In genomic region chr9:124108356-124109127, GRCm38 (mm10) we compare ENCODE assay signal across 23 mouse cellular contexts. TPM values are rescaled to one million over a fixed set of nuclear protein-coding genes. Genes with fewer than 3 reads are reported as not detected.
DNase-seq lines count a peak whose midpoint lies in the region; ATAC-seq and TF ChIP-seq lines count a peak whose summit lies in the region.
"Had no signal": no experiment of that assay in that cellular context is flagged by ENCODE, and none has a peak within 500 bp of the region (broad histone marks: within the 10 kb centered on the region; RNA-seq: fewer than 3 reads in every experiment).

No protein-coding gene starts in this region.

- H3K79me2 ChIP-seq in CH12.LX (replicated peaks; ENCODE audit: control insufficient read depth, extremely low read depth, insufficient read depth, poor library complexity, severe bottlenecking) (no peaks in the 10 kb centered on the region), myocyte (ENCODE audit: control insufficient read depth, insufficient read depth) (no peaks in the 10 kb centered on the region)

- H3K9me3 ChIP-seq in liver, embryonic 14.5 days (ENCODE audit: control insufficient read depth, low read length): no peaks in the 10 kb centered on the region
- H3K9me3 ChIP-seq in liver, embryonic 12.5 days (replicated peaks): no peaks in the 10 kb centered on the region
- H3K9me3 ChIP-seq in CH12.LX (replicated peaks; ENCODE audit: low read length): no peaks in the 10 kb centered on the region
- H3K9me3 ChIP-seq in midbrain, embryonic 10.5 days (replicated peaks): no peaks in the 10 kb centered on the region
- no peaks in the 10 kb centered on the region for H3K9me3 ChIP-seq in forebrain, embryonic 16.5 days (ENCODE audit: control insufficient read depth, low read length)
- H3K9me3 ChIP-seq: embryonic facial prominence, embryonic 15.5 days; forebrain, embryonic 10.5 days; heart, embryonic 12.5 days; hindbrain, embryonic 12.5 days had no signal

- H3K27ac ChIP-seq in liver, embryonic 14.5 days: no peak overlapping the region
- H3K27ac ChIP-seq in liver, embryonic 12.5 days: no peak overlapping the region
- no peak overlapping the region for H3K27ac ChIP-seq in CH12.LX (ENCODE audit: insufficient read depth, low read depth)
- no peak overlapping the region for H3K27ac ChIP-seq in midbrain, embryonic 10.5 days (replicated peaks)
- no peak overlapping the region for H3K27ac ChIP-seq in forebrain, embryonic 16.5 days (ENCODE audit: low read length)
- H3K27ac ChIP-seq: embryonic facial prominence, embryonic 15.5 days; forebrain, embryonic 10.5 days; heart, adult 2 months; hindbrain, embryonic 12.5 days had no signal

- no peak overlapping the region for H3K4me3 ChIP-seq in liver, embryonic 14.5 days (ENCODE audit: insufficient read depth in 1 of 2, low read depth in 2 of 2, low read length in 2 of 2)
- no peak overlapping the region for H3K4me3 ChIP-seq in liver, embryonic 12.5 days
- H3K4me3 ChIP-seq in CH12.LX (replicated peaks in 1 of 3; ENCODE audit: low read depth in 2 of 3, low read length in 2 of 3, poor library complexity in 1 of 3) (no peak overlapping the region), myocyte (no peak overlapping the region)
- H3K4me3 ChIP-seq in midbrain, embryonic 10.5 days: no peak overlapping the region
- no peak overlapping the region for H3K4me3 ChIP-seq in forebrain, embryonic 16.5 days (replicated peaks; ENCODE audit: low read length)
- H3K4me3 ChIP-seq: embryonic facial prominence, embryonic 15.5 days; erythroblast, embryonic 14.5 days; forebrain, embryonic 10.5 days; heart, adult 2 months; heart, embryonic 12.5 days; hindbrain, embryonic 12.5 days had no signal

- H3K27me3 ChIP-seq in liver, embryonic 14.5 days (ENCODE audit: control insufficient read depth, insufficient read depth, low read length): no peaks in the 10 kb centered on the region
- no peaks in the 10 kb centered on the region for H3K27me3 ChIP-seq in liver, embryonic 12.5 days (replicated peaks)
- no peaks in the 10 kb centered on the region for H3K27me3 ChIP-seq in CH12.LX (replicated peaks)
- H3K27me3 ChIP-seq in myocyte (ENCODE audit: control insufficient read depth, insufficient read depth, insufficient read length): no peaks in the 10 kb centered on the region
- H3K27me3 ChIP-seq in midbrain, embryonic 10.5 days (ENCODE audit: low read depth, poor library complexity, severe bottlenecking): no peaks in the 10 kb centered on the region; the same call in 1 of the 2 replicates
- no peaks in the 10 kb centered on the region for H3K27me3 ChIP-seq in forebrain, embryonic 16.5 days (replicated peaks; ENCODE audit: control insufficient read depth, insufficient read depth, low read length)
- H3K27me3 ChIP-seq: embryonic facial prominence, embryonic 15.5 days; heart, embryonic 12.5 days; hindbrain, embryonic 12.5 days had no signal

- no peak overlapping the region for H3K9ac ChIP-seq in liver, embryonic 14.5 days (replicated peaks)
- no peak overlapping the region for H3K9ac ChIP-seq in liver, embryonic 12.5 days
- H3K9ac ChIP-seq in CH12.LX (ENCODE audit: insufficient read depth, low read depth): no peak overlapping the region
- no peak overlapping the region for H3K9ac ChIP-seq in forebrain, embryonic 16.5 days (replicated peaks; ENCODE audit: low read depth, low read length)
- H3K9ac ChIP-seq: embryonic facial prominence, embryonic 15.5 days; heart, embryonic 12.5 days; hindbrain, embryonic 12.5 days had no signal

- TF ChIP-seq POLR2A in CH12.LX (IDR thresholded peaks at IDR 0.05; ENCODE audit: low read depth, low read length) (no peak), myocyte (IDR thresholded peaks at IDR 0.05; ENCODE audit: insufficient read length, low read depth) (no peak)

- dilution Hi-C loops in CH12.LX (cut with MboI; ENCODE audit: extremely low pct_ligation_motif_present, extremely low pct_unique_long_range_greater_than_20kb, low sequenced_read_pairs): no loop called here

- TF ChIP-seq RAD21 in CH12.LX (IDR thresholded peaks at IDR 0.05; ENCODE audit: low read depth, low read length): no peak

- no peak overlapping the region for H3ac ChIP-seq in myocyte (ENCODE audit: control insufficient read depth, insufficient read length)

- TF ChIP-seq EP300 in liver, embryonic 14.5 days (IDR thresholded peaks at IDR 0.05; ENCODE audit: low read depth): peak; percentile 19; the same call in 1 of the 2 replicates
- TF ChIP-seq EP300 in CH12.LX (IDR thresholded peaks at IDR 0.05; ENCODE audit: low read length): 0 out of 2 replicates have a peak, but pooled peaks have one; percentile 5

- ATAC-seq in liver, embryonic 14.5 days (ENCODE audit: insufficient read depth): no peak
- no peak for ATAC-seq in liver, embryonic 12.5 days
- 0 out of 2 replicates have a peak, but pooled peaks have one; percentile 23 for ATAC-seq in granulocyte monocyte progenitor cell, adult 5-6 weeks (replicated peaks; ENCODE audit: poor library complexity, severe bottlenecking)
- ATAC-seq in forebrain, embryonic 16.5 days: no peak
- ATAC-seq: forebrain, embryonic 14.5 days; hindbrain, embryonic 16.5 days; inflammation-experienced regulatory T-cells, adult 6 months had no signal

- no peak for TF ChIP-seq CTCF in liver, embryonic 14.5 days (IDR thresholded peaks at IDR 0.05; ENCODE audit: low read depth)
- no peak for TF ChIP-seq CTCF in CH12.LX (conservative IDR thresholded peaks at IDR 0.05 in 1 of 2, IDR thresholded peaks at IDR 0.05 in 1 of 2; ENCODE audit: low read depth in 2 of 2, low read length in 2 of 2)

- DNase-seq in liver, embryonic 14.5 days (ENCODE audit: low read depth in 3 of 3, low spot score in 3 of 3): no peak
- no peak for DNase-seq in CH12.LX (ENCODE audit: extremely low read depth)
- no peak for DNase-seq in midbrain, embryonic 10.5 days (ENCODE audit: low spot score)
- DNase-seq: adrenal gland, adult 2 months; adrenal gland, postnatal 25 days; cerebellum, adult 18-20 months; cerebellum, adult 9-11 months; embryo, embryonic 11 days; gastrocnemius, postnatal 10 days; heart, adult 2 months had no signal

- H3K4me2 ChIP-seq in liver, embryonic 14.5 days (ENCODE audit: low read depth): no peak overlapping the region
- no peak overlapping the region for H3K4me2 ChIP-seq in liver, embryonic 12.5 days
- H3K4me2 ChIP-seq in CH12.LX (ENCODE audit: insufficient read depth, low read depth, poor library complexity, severe bottlenecking) (no peak overlapping the region), myocyte (ENCODE audit: low read depth) (peak overlapping the region; percentile 20)
- H3K4me2 ChIP-seq in forebrain, embryonic 16.5 days (ENCODE audit: low read length): no peak overlapping the region
- H3K4me2 ChIP-seq: embryonic facial prominence, embryonic 15.5 days; heart, embryonic 12.5 days; hindbrain, embryonic 12.5 days had no signal

- in situ Hi-C loops in CH12.LX (cut with MboI; ENCODE audit: low pct_ligation_motif_present, low pct_unique_long_range_greater_than_20kb, low sequenced_read_pairs): no loop called here

- no peaks in the 10 kb centered on the region for H3K36me3 ChIP-seq in liver, embryonic 14.5 days (replicated peaks; ENCODE audit: control insufficient read depth, insufficient read depth, low read depth)
- no peaks in the 10 kb centered on the region for H3K36me3 ChIP-seq in liver, embryonic 12.5 days
- H3K36me3 ChIP-seq in CH12.LX (replicated peaks in 1 of 2; ENCODE audit: control insufficient read depth in 1 of 2, insufficient read depth in 1 of 2, low read length in 1 of 2): no peaks in the 10 kb centered on the region
- no peaks in the 10 kb centered on the region for H3K36me3 ChIP-seq in myocyte (ENCODE audit: control insufficient read depth, insufficient read depth)
- no peaks in the 10 kb centered on the region for H3K36me3 ChIP-seq in midbrain, embryonic 10.5 days
- no peaks in the 10 kb centered on the region for H3K36me3 ChIP-seq in forebrain, embryonic 16.5 days (ENCODE audit: control insufficient read depth, insufficient read depth)
- H3K36me3 ChIP-seq: embryonic facial prominence, embryonic 15.5 days; forebrain, embryonic 10.5 days; heart, embryonic 12.5 days; hindbrain, embryonic 12.5 days had no signal

- H3K4me1 ChIP-seq in liver, embryonic 14.5 days (replicated peaks; ENCODE audit: control insufficient read depth in 2 of 2, insufficient read depth in 2 of 2, low read length in 1 of 2): peaks cover 26 to 27% of the 10 kb centered on the region in 2 experiments
- peaks cover 49% of the 10 kb centered on the region for H3K4me1 ChIP-seq in liver, embryonic 12.5 days
- peaks cover 11 to 19% of the 10 kb centered on the region in 2 experiments; a peak in 3 of 4 replicates for H3K4me1 ChIP-seq in CH12.LX (ENCODE audit: control insufficient read depth in 1 of 2, insufficient read depth in 2 of 2)
- H3K4me1 ChIP-seq in midbrain, embryonic 10.5 days: peaks cover 6% of the 10 kb centered on the region; the same call in 1 of the 2 replicates
- H3K4me1 ChIP-seq in forebrain, embryonic 16.5 days (replicated peaks; ENCODE audit: control insufficient read depth, insufficient read depth, low read length): no peaks in the 10 kb centered on the region
- H3K4me1 ChIP-seq: embryonic facial prominence, embryonic 15.5 days; forebrain, embryonic 10.5 days; heart, embryonic 12.5 days; hindbrain, embryonic 12.5 days had no signal

- WGBS in liver, embryonic 14.5 days (ENCODE audit: insufficient replicate concordance): 6% methylated on average over 2 of the region's 2 CpGs
- WGBS in liver, embryonic 12.5 days (ENCODE audit: insufficient replicate concordance): 4% methylated on average over 2 of the region's 2 CpGs
- WGBS in midbrain, embryonic 10.5 days: 73% methylated on average over 2 of the region's 2 CpGs
- WGBS in forebrain, embryonic 16.5 days: 72% methylated on average over 2 of the region's 2 CpGs

RNA-seq across cellular contexts. Expression of gene Ccr2, which starts 6.8 kb away (rescaled TPM):
- polyA plus RNA-seq in liver, embryonic 14.5 days (2012; rRNA removed): 2.0 and 3.4 TPM in 2 replicates
- 4.3 and 6.8 TPM in 2 replicates for polyA plus RNA-seq in liver, embryonic 14.5 days (2014; fragmentation: Nextera tagmentation; extraction: Ambion mirVana)
- 1.9 TPM in 2 replicates for polyA plus RNA-seq in liver, embryonic 12.5 days (2016; fragmentation: Nextera tagmentation; extraction: Ambion mirVana)
- total RNA-seq in CH12.LX (2012; rRNA removed) (not detected in 2 replicates), CH12.LX (2014; rRNA removed) (not detected in 2 replicates)
- polyA plus RNA-seq in CH12.LX (2012; ENCODE audit: insufficient read length, low read depth) (not detected in 2 replicates), myocyte (2012; fragmentation: generic; extraction: Trizol) (not detected)
- 77.9 and 81.0 TPM in 2 replicates for total RNA-seq in granulocyte monocyte progenitor cell, adult 5-6 weeks (2014; fragmentation: Nextera tagmentation)
- 132 and 146 TPM in 2 replicates for total RNA-seq in granulocyte monocyte progenitor cell, adult 5-6 weeks (2017)
- 0.05 and 0.27 TPM in 2 replicates for polyA plus RNA-seq in midbrain, embryonic 10.5 days (2016; fragmentation: Nextera tagmentation; extraction: Ambion mirVana)
- 0.16 TPM in 1 of 2 replicates, not detected in the other for polyA plus RNA-seq in forebrain, embryonic 16.5 days (2015; fragmentation: Nextera tagmentation; extraction: Ambion mirVana)
- total RNA-seq: ES-E14 had no signal
- polyA plus RNA-seq: erythroblast, embryonic 14.5 days had no signal

RNA-seq across cellular contexts. Expression of gene Ccr5, which starts 12.8 kb away (rescaled TPM):
- 0.35 and 0.42 TPM in 2 replicates for polyA plus RNA-seq in liver, embryonic 14.5 days (2012; rRNA removed)
- 1.6 and 1.9 TPM in 2 replicates for polyA plus RNA-seq in liver, embryonic 14.5 days (2014; fragmentation: Nextera tagmentation; extraction: Ambion mirVana)
- polyA plus RNA-seq in liver, embryonic 12.5 days (2016; fragmentation: Nextera tagmentation; extraction: Ambion mirVana): 1.6 TPM in 2 replicates
- total RNA-seq in CH12.LX (2012; rRNA removed): 1.0 and 1.2 TPM in 2 replicates
- 0.54 and 0.86 TPM in 2 replicates for total RNA-seq in CH12.LX (2014; rRNA removed)
- polyA plus RNA-seq in CH12.LX (2012; ENCODE audit: insufficient read length, low read depth): 1.8 and 2.1 TPM in 2 replicates
- 0.04 and 2.4 TPM in 2 replicates for total RNA-seq in granulocyte monocyte progenitor cell, adult 5-6 weeks (2014; fragmentation: Nextera tagmentation)
- total RNA-seq in granulocyte monocyte progenitor cell, adult 5-6 weeks (2017): 0.31 and 0.34 TPM in 2 replicates
- not detected for polyA plus RNA-seq in myocyte (2012; fragmentation: generic; extraction: Trizol)
- 0.15 and 0.77 TPM in 2 replicates for polyA plus RNA-seq in midbrain, embryonic 10.5 days (2016; fragmentation: Nextera tagmentation; extraction: Ambion mirVana)
- 0.92 and 1.2 TPM in 2 replicates for polyA plus RNA-seq in forebrain, embryonic 16.5 days (2015; fragmentation: Nextera tagmentation; extraction: Ambion mirVana)
- total RNA-seq: ES-E14 had no signal
- polyA plus RNA-seq: erythroblast, embryonic 14.5 days had no signal
